Mouse (Mus musculus): ENCODE results near the gene Ms4a18.

DNA sequence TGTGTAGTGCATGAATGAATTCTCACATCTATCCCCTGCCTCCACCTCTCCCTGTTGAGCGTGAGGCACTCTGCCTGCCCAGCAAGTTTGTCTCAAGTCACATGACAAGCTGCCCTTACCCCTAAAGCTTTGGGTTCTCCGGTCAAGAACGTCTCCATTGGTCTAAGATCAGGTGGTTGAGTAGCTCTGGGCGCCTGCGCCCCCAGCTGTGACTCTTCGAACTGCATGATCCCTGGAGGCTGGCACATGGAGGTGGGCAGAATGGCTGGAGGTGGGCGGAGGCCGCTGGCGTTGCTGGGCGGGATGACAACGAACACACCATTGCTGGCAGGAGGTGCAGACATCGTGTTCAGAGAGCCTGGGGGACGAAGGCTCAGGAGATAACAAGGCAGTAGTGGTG lies 33.3 kb downstream of the Ms4a18 start:
- no peak for TF ChIP-seq CTCF (IDR thresholded peaks at IDR 0.05; ENCODE audit: low read depth, low read length)
- no peak for TF ChIP-seq TAL1 (conservative IDR thresholded peaks at IDR 0.05; ENCODE audit: low read depth, low read length)
